Comparison of ENCODE assay signal across 24 mouse cellular contexts in genomic region chr6:96593031-96593430, GRCm38 (mm10).
"Had no signal": no experiment of that assay in that cellular context is flagged by ENCODE, and none has a peak within 500 bp of the region (broad histone marks: within the 10 kb centered on the region; RNA-seq: fewer than 3 reads in every experiment).

No protein-coding gene starts in this region.

- ATAC-seq: forebrain, postnatal 0 days; hindbrain, embryonic 16.5 days; inflammation-experienced regulatory T-cells, adult 6 months; intestine, embryonic 15.5 days; intestine, postnatal 0 days had no signal

- H3K4me1 ChIP-seq: heart, embryonic 10.5 days; heart, embryonic 12.5 days; hindbrain, embryonic 10.5 days; hindbrain, embryonic 12.5 days; intestine, embryonic 15.5 days; limb, embryonic 12.5 days had no signal

- H3K27ac ChIP-seq: gastrocnemius, adult 2 months; heart, embryonic 10.5 days; hindbrain, embryonic 10.5 days; hindbrain, embryonic 12.5 days; hindbrain, embryonic 14.5 days; intestine, embryonic 15.5 days; layer of hippocampus, adult 2 months; left cerebral cortex, adult 2 months; limb, embryonic 12.5 days had no signal

- H3K4me3 ChIP-seq: gastrocnemius, adult 2 months; heart, embryonic 10.5 days; heart, embryonic 12.5 days; hindbrain, embryonic 10.5 days; hindbrain, embryonic 12.5 days; intestine, embryonic 15.5 days; layer of hippocampus, adult 2 months; left cerebral cortex, adult 2 months; limb, embryonic 12.5 days had no signal

- H3K9ac ChIP-seq: forebrain, postnatal 0 days; heart, embryonic 12.5 days; hindbrain, embryonic 12.5 days; hindbrain, embryonic 14.5 days; intestine, embryonic 15.5 days; limb, embryonic 12.5 days had no signal

- H3K36me3 ChIP-seq: heart, embryonic 10.5 days; heart, embryonic 12.5 days; hindbrain, embryonic 10.5 days; hindbrain, embryonic 12.5 days; intestine, embryonic 15.5 days; limb, embryonic 12.5 days had no signal

- H3K4me2 ChIP-seq: heart, embryonic 12.5 days; hindbrain, embryonic 12.5 days; hindbrain, embryonic 14.5 days; intestine, embryonic 15.5 days; limb, embryonic 12.5 days had no signal

- DNase-seq: forebrain, postnatal 0 days; gastrocnemius, adult 2 months; gastrocnemius, postnatal 10 days; gastrocnemius, postnatal 25 days; heart, adult 18-20 months; heart, postnatal 10 days; heart, postnatal 4 days; kidney, adult 18-20 months; kidney, adult 8-10 months; kidney, postnatal 10 days; kidney, postnatal 25 days; kidney, postnatal 4 days had no signal

- H3K9me3 ChIP-seq: heart, embryonic 10.5 days; heart, embryonic 12.5 days; hindbrain, embryonic 10.5 days; hindbrain, embryonic 12.5 days; intestine, embryonic 15.5 days; limb, embryonic 12.5 days had no signal

- H3K27me3 ChIP-seq: heart, embryonic 12.5 days; hindbrain, embryonic 12.5 days; intestine, embryonic 15.5 days; limb, embryonic 12.5 days had no signal
